Mouse (Mus musculus): ENCODE measurements at regions not wholly inside any gene's neighbourhood (a gene's known extent, or its start where the extent isn't known, plus 50 kb on each side); places are given as distances from the start of the nearest gene placed in this dataset.
A peak's percentile ranks its signal among the peaks of the same experiment; 100 is the strongest.

GRCm38 (mm10) chrX:7474831-7475230 lies 98.6 kb upstream of the Foxp3 start:
- DNase-seq (ENCODE audit: low spot score), result no peak

- peak; percentile 59 for DNase-seq (ENCODE audit: low spot score)
Measured at GRCm38 (mm10) chrX:7473814-7474213, 98.2 kb upstream of the Usp27x start.

- DNase-seq (ENCODE audit: low spot score), result no peak
Measured at GRCm38 (mm10) chrX:7469801-7470200, 94.2 kb upstream of the Usp27x start.

GRCm38 (mm10) chrX:7467985-7468384 lies 92.4 kb upstream of the Usp27x start:
- no peak for DNase-seq (ENCODE audit: low spot score)

- no peak for DNase-seq (ENCODE audit: low spot score)
Measured at GRCm38 (mm10) chrX:7456851-7457250, 81.2 kb upstream of the Usp27x start.

GRCm38 (mm10) chrX:7445035-7445434 lies 69.4 kb upstream of the Usp27x start:
- DNase-seq (ENCODE audit: low spot score), result peak; percentile 19

- peak; percentile 6 for DNase-seq (ENCODE audit: low spot score)
Measured at GRCm38 (mm10) chrX:7444583-7444982, 69.0 kb upstream of the Usp27x start.

- peak; percentile 52 for DNase-seq (ENCODE audit: low spot score)
Measured at GRCm38 (mm10) chrX:7443996-7444421, 68.4 kb upstream of the Usp27x start.

- no peak for DNase-seq (ENCODE audit: low spot score)
Measured at GRCm38 (mm10) chrX:7435375-7436042, 59.9 kb upstream of the Usp27x start.

- DNase-seq (ENCODE audit: low spot score), result no peak
Measured at GRCm38 (mm10) chrX:7434268-7434667, 58.6 kb upstream of the Usp27x start.

GRCm38 (mm10) chrX:7430456-7430855 lies 54.8 kb upstream of the Usp27x start:
- DNase-seq (ENCODE audit: low spot score), result no peak

GRCm38 (mm10) chrX:7429524-7429865 lies 53.9 kb upstream of the Usp27x start:
- peak; percentile 36 for DNase-seq (ENCODE audit: low spot score)

GRCm38 (mm10) chrX:7428621-7429523 lies 53.2 kb upstream of the Usp27x start:
- DNase-seq (ENCODE audit: low spot score), result peak; percentile 48
